Mouse (Mus musculus): ENCODE results near the gene Rprd1b. TPM values are rescaled to one million over a fixed set of nuclear protein-coding genes. Genes with fewer than 3 reads are reported as not detected.

The Rprd1b gene
- polyA plus RNA-seq, 1 experiment from 2014 or later, result 43.1 TPM

DNA sequence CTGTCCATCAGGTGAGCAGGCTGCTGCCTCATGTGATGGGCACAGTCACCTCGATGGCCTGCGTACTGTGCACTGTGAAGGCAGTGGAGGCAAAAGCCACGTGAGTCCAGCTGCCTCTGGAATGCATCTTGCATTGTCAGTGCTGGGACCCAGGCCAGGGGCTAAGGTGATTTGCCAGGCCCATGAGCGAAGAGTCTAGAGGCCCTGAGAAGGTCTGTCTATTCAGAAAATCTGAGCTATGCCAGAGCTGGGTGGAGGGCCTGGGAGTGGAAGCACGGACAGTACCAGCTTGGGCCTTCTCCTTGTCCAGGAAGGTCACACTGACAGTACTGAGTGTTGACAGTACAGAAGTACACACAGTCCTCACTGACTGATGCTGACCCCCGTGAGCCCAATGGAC, 94.5 kb downstream of the Rprd1b start:
- Histone ChIP-seq H3K9ac (ENCODE audit: low read depth, low read length) (no peak overlapping the region), H3K36me3 (ENCODE audit: control insufficient read depth, insufficient read depth, low read length) (peaks cover 47% of the 10 kb centered on the region)

DNA sequence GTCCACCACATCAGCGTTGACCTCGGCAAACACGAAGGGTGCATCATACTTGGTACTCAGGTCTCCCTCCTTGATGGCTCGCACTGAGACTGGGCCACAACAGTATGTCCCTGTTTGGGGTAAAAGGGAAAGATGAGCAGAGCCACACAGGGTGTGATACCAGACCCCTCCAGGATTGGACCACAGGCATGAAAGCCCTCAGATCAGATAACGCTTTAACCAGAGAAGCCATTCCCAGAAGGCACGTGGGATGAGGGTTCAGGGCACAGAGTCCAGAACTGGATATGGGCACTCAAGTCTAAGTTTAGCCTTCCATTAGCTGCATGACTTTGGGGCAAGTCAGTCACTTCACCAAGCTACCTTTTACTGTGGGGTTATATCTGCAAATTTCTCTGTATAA, 98.9 kb downstream of the Rprd1b start:
- Histone ChIP-seq H3K9ac (ENCODE audit: low read depth, low read length) (no peak overlapping the region), H3K4me2 (no peak overlapping the region), H3K27ac (ENCODE audit: low read depth, low read length) (peak overlapping the region; percentile 89), H3K27me3 (ENCODE audit: control insufficient read depth, insufficient read depth, low read length) (no peaks in the 10 kb centered on the region), H3K9me3 (replicated peaks; ENCODE audit: control insufficient read depth, low read length) (no peaks in the 10 kb centered on the region), H3K4me3 (ENCODE audit: low read depth, low read length) (no peak overlapping the region), H3K4me1 (ENCODE audit: control insufficient read depth, insufficient read depth, low read length) (peaks cover 53% of the 10 kb centered on the region), H3K36me3 (ENCODE audit: control insufficient read depth, insufficient read depth, low read length) (peaks cover 39% of the 10 kb centered on the region)
- 78% methylated on average over 6 of the region's 6 CpGs for WGBS (ENCODE audit: insufficient replicate concordance)
- no peak for ATAC-seq (replicated peaks; ENCODE audit: insufficient number of reproducible peaks, low FRiP score, low TSS enrichment)

More for the DNA sequence above, 94.5 kb downstream of the Rprd1b start:
- 52% methylated on average over 6 of the region's 6 CpGs for WGBS (ENCODE audit: insufficient replicate concordance)
- H3K4me1 ChIP-seq (ENCODE audit: control insufficient read depth, insufficient read depth, low read length), result peaks cover 30% of the 10 kb centered on the region
- H3K4me2 ChIP-seq, result no peak overlapping the region
- peak overlapping the region; percentile 74 for H3K27ac ChIP-seq (ENCODE audit: low read depth, low read length)
- H3K4me3 ChIP-seq (ENCODE audit: low read depth, low read length), result no peak overlapping the region
- no peaks in the 10 kb centered on the region for H3K9me3 ChIP-seq (replicated peaks; ENCODE audit: control insufficient read depth, low read length)
- ATAC-seq (replicated peaks; ENCODE audit: insufficient number of reproducible peaks, low FRiP score, low TSS enrichment), result no peak; the same call in 1 of the 2 replicates
- no peaks in the 10 kb centered on the region for H3K27me3 ChIP-seq (ENCODE audit: control insufficient read depth, insufficient read depth, low read length)

DNA sequence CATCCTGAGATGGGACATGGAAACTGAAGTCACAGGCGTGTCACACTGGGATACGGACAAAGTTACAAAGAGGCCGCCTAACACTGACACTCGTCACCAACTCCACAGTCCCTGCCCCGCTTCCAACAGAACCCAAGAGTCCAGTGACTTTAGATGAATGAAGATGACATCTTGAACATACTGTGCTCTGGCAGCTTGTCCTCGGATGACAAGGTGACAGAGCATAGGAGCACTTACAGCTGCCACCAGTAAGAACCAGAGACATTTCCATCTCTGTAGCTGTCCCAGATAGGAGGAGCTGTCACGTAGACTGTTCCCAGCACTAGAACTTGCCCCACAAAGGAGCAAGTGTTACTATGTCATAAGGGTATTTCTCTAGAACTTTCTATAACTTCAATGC, 99.6 kb downstream of the Rprd1b start:
- WGBS (ENCODE audit: insufficient replicate concordance), result 44% methylated on average over 7 of the region's 7 CpGs
- H3K9ac ChIP-seq (ENCODE audit: low read depth, low read length), result no peak overlapping the region
- H3K4me2 ChIP-seq, result no peak overlapping the region
- H3K9me3 ChIP-seq (replicated peaks; ENCODE audit: control insufficient read depth, low read length), result no peaks in the 10 kb centered on the region
- no peak overlapping the region for H3K4me3 ChIP-seq (ENCODE audit: low read depth, low read length)
- peaks cover 49% of the 10 kb centered on the region for H3K4me1 ChIP-seq (ENCODE audit: control insufficient read depth, insufficient read depth, low read length)
- H3K27ac ChIP-seq (ENCODE audit: low read depth, low read length), result peak overlapping the region; percentile 89
- no peak for ATAC-seq (replicated peaks; ENCODE audit: insufficient number of reproducible peaks, low FRiP score, low TSS enrichment)
- H3K36me3 ChIP-seq (ENCODE audit: control insufficient read depth, insufficient read depth, low read length), result peaks cover 40% of the 10 kb centered on the region
- no peaks in the 10 kb centered on the region for H3K27me3 ChIP-seq (ENCODE audit: control insufficient read depth, insufficient read depth, low read length)

DNA sequence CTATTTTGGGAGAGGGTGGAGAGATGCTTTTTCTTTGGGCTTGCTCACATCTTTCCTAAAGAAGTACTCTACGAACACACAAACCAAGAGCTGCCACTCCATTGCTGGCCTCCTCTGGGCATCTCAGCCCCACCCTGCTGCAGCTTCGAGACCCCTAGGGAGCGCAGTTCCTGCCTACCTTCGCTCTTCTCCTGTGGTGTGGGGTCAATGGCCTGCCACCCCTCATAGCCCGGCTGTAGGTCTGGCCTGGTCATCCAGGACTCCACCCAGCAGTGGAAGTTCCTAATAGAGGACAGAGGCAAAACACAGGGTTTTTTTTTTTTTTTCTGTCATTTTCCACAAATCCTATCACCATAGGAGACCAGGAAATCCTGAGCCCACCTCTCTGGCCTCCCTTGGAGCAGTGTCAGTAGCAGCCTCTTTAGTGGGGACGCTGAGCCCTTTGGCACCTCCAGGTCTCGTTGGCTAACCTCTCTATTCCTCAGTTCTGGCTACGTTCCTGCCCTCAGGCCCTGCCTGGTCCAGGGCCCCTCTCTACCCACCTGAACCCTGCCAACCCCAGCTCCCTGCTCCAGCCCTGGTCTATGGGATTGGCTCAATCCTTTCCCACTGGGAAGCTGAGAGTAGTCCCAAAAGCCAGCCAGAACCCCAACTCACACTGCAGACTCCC, 100.3 kb downstream of the Rprd1b start:
- Histone ChIP-seq H3K27ac (ENCODE audit: low read depth, low read length) (peak overlapping the region; percentile 89), H3K9ac (ENCODE audit: low read depth, low read length) (peak overlapping the region; percentile 52), H3K4me2 (no peak overlapping the region), H3K4me1 (ENCODE audit: control insufficient read depth, insufficient read depth, low read length) (peaks cover 45% of the 10 kb centered on the region), H3K4me3 (ENCODE audit: low read depth, low read length) (no peak overlapping the region), H3K36me3 (ENCODE audit: control insufficient read depth, insufficient read depth, low read length) (peaks cover 34% of the 10 kb centered on the region), H3K27me3 (ENCODE audit: control insufficient read depth, insufficient read depth, low read length) (no peaks in the 10 kb centered on the region), H3K9me3 (replicated peaks; ENCODE audit: control insufficient read depth, low read length) (no peaks in the 10 kb centered on the region)
- WGBS (ENCODE audit: insufficient replicate concordance), result 61% methylated on average over 8 of the region's 8 CpGs
- ATAC-seq (replicated peaks; ENCODE audit: insufficient number of reproducible peaks, low FRiP score, low TSS enrichment), result no peak

DNA sequence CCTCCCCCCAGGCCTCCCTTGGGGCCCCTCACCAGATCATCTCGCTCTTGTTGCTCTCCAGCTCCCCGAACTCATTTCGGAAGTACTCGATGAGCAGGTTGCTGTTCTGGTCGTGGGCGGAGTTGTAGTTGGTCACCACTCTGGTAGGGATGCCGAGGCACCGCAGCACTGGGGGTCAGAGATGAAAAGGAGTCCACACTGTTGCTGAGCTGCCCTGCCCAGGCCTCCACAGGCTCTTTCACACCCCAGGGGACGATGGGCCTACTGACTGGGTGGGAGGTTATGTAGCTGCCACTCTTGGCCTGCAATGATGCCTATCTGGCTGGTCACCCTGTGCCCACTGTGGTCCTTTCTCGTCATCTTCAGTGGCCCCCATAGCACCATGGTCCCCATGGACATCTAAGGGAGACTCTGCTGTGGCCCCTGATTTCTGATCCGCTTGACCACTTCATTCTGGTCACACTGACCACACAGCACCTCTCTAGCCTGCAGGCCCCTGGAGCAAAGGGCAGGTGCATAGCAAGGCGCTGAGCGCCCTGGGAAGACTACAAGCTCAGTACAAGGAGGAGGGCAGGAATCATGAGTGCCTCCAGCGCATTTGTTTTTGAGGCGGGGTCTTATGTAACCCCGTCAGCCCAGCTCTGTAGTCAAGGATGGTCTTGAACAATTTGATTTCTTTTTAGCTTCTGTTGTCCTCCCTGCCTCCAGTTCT, 101.2 kb downstream of the Rprd1b start:
- 74% methylated on average over 16 of the region's 16 CpGs for WGBS (ENCODE audit: insufficient replicate concordance)
- H3K9ac ChIP-seq (ENCODE audit: low read depth, low read length), result peak overlapping the region; percentile 10; the same call in 1 of the 2 replicates
- peaks cover 35% of the 10 kb centered on the region for H3K36me3 ChIP-seq (ENCODE audit: control insufficient read depth, insufficient read depth, low read length)
- peaks cover 45% of the 10 kb centered on the region for H3K4me1 ChIP-seq (ENCODE audit: control insufficient read depth, insufficient read depth, low read length)
- no peak overlapping the region for H3K4me3 ChIP-seq (ENCODE audit: low read depth, low read length)
- H3K4me2 ChIP-seq, result no peak overlapping the region
- H3K27me3 ChIP-seq (ENCODE audit: control insufficient read depth, insufficient read depth, low read length), result no peaks in the 10 kb centered on the region
- peak overlapping the region; percentile 89 for H3K27ac ChIP-seq (ENCODE audit: low read depth, low read length)
- no peak for ATAC-seq (replicated peaks; ENCODE audit: insufficient number of reproducible peaks, low FRiP score, low TSS enrichment)
- no peaks in the 10 kb centered on the region for H3K9me3 ChIP-seq (replicated peaks; ENCODE audit: control insufficient read depth, low read length)

DNA sequence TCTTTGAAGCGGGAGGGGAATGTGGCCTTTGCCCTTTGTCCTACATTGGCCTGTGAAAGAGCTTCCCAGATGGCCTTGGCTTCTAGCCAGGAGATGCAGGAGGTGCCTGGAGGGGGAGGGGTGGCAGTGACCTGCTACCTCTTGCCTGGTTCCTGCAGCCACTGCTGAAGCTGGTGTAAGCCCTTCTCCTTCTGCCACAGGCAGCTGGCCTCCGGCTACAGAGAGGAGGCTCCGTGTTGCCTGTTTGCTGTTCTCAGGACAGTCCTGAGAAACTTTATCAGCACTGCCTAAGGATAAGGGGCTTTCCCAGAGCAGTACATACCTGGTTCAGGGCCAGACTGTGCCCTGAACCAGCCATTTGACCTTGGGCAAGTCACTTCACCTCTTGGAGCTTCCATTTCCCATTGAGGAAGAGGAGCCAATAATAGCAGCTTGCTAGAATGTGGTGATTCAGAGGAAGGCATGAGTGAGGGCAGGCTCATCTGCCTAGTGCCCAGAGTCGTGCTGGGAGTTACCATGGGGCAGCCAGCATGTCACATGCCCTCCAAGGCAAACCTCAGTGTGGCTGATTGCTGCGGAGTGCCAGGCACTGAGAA, 102.2 kb downstream of the Rprd1b start:
- Histone ChIP-seq H3K4me2 (no peak overlapping the region), H3K9me3 (replicated peaks; ENCODE audit: control insufficient read depth, low read length) (no peaks in the 10 kb centered on the region), H3K27me3 (ENCODE audit: control insufficient read depth, insufficient read depth, low read length) (no peaks in the 10 kb centered on the region), H3K4me3 (ENCODE audit: low read depth, low read length) (no peak overlapping the region), H3K9ac (ENCODE audit: low read depth, low read length) (no peak overlapping the region), H3K36me3 (ENCODE audit: control insufficient read depth, insufficient read depth, low read length) (peaks cover 30% of the 10 kb centered on the region), H3K27ac (ENCODE audit: low read depth, low read length) (peak overlapping the region; percentile 89), H3K4me1 (ENCODE audit: control insufficient read depth, insufficient read depth, low read length) (peaks cover 45% of the 10 kb centered on the region)
- no peak for ATAC-seq (replicated peaks; ENCODE audit: insufficient number of reproducible peaks, low FRiP score, low TSS enrichment)
- WGBS (ENCODE audit: insufficient replicate concordance), result 36% methylated on average over 5 of the region's 5 CpGs

DNA sequence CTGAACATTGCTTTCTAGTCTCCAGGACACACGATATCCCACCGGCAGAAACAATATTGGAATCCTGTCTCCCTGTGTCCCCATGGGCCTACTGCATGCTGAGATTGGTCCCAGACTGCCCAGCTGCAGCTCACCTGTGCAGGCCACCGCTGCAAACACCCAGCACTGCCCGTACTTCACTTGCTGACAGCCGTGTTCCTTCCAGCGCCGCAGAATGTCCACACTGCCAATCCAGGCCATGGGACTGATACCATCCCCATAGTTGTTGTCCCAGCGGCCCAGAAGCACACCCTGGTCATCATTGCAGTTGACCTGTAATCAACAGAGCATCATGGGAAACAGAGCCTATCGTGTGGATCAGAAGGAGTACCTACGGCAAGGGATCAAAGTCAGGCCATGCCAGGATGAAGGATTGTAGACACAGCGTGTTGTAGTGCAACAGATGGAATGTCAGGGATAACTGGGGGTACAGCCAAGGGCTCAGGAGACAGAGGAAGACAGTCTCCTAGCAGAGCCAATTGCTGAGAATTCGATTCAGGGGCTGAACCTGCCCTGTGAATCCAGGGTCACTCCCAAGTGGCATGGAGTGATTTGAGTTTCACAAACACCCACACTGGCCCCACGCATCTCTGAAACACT, 103.0 kb downstream of the Rprd1b start:
- peaks cover 22% of the 10 kb centered on the region for H3K36me3 ChIP-seq (ENCODE audit: control insufficient read depth, insufficient read depth, low read length)
- H3K9ac ChIP-seq (ENCODE audit: low read depth, low read length), result 0 out of 2 replicates have a peak overlapping the region, but pooled peaks have one; percentile 29
- ATAC-seq (replicated peaks; ENCODE audit: insufficient number of reproducible peaks, low FRiP score, low TSS enrichment), result no peak
- H3K4me3 ChIP-seq (ENCODE audit: low read depth, low read length), result no peak overlapping the region
- no peaks in the 10 kb centered on the region for H3K9me3 ChIP-seq (replicated peaks; ENCODE audit: control insufficient read depth, low read length)
- no peaks in the 10 kb centered on the region for H3K27me3 ChIP-seq (ENCODE audit: control insufficient read depth, insufficient read depth, low read length)
- WGBS (ENCODE audit: insufficient replicate concordance), result 88% methylated on average over 13 of the region's 13 CpGs
- H3K27ac ChIP-seq (ENCODE audit: low read depth, low read length), result 0 out of 2 replicates have a peak overlapping the region, but pooled peaks have one; percentile 29
- H3K4me2 ChIP-seq, result no peak overlapping the region
- peaks cover 45% of the 10 kb centered on the region for H3K4me1 ChIP-seq (ENCODE audit: control insufficient read depth, insufficient read depth, low read length)

DNA sequence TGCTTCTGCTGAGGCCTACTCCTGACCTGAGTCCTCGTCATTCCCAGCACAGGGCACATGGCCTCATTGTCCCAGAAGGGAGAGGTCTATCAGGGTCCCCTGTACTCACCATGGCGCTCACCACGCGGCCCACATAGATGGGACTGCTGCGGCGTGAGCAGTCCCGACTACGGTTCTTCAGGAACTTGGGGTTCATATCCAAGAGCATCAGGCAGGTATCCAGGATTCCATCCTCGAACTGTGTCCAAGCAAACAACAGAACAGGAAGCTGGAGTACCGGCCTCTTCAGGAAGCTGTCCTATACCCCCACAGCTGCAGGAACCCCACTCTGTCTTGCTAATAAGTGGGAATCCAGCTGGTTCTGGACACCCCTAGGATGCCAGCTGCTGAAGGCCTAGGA, 104.0 kb downstream of the Rprd1b start:
- Histone ChIP-seq H3K9ac (ENCODE audit: low read depth, low read length) (no peak overlapping the region), H3K4me3 (ENCODE audit: low read depth, low read length) (no peak overlapping the region), H3K27ac (ENCODE audit: low read depth, low read length) (no peak overlapping the region), H3K27me3 (ENCODE audit: control insufficient read depth, insufficient read depth, low read length) (no peaks in the 10 kb centered on the region), H3K4me1 (ENCODE audit: control insufficient read depth, insufficient read depth, low read length) (peaks cover 41% of the 10 kb centered on the region), H3K4me2 (no peak overlapping the region), H3K36me3 (ENCODE audit: control insufficient read depth, insufficient read depth, low read length) (peaks cover 18% of the 10 kb centered on the region), H3K9me3 (replicated peaks; ENCODE audit: control insufficient read depth, low read length) (no peaks in the 10 kb centered on the region)
- ATAC-seq (replicated peaks; ENCODE audit: insufficient number of reproducible peaks, low FRiP score, low TSS enrichment), result no peak
- 82% methylated on average over 10 of the region's 10 CpGs for WGBS (ENCODE audit: insufficient replicate concordance)

Data from heart, embryonic 11.5 days (tissue).